Mouse (Mus musculus) adrenal gland (tissue): ENCODE results near the gene Gemin5.
"Not testable (repeated sequence)": the region's sequence is repeated elsewhere in the genome, so short reads cannot be mapped to it uniquely, and the experiment has no call there.

Experiments used
- intact Hi-C: fragments of 180-260 bp; cut with DNase I; formaldehyde crosslinking; loops from one replicate; pipeline ENCODE4 v1.15.1; 2025

The Gemin5 gene

DNA sequence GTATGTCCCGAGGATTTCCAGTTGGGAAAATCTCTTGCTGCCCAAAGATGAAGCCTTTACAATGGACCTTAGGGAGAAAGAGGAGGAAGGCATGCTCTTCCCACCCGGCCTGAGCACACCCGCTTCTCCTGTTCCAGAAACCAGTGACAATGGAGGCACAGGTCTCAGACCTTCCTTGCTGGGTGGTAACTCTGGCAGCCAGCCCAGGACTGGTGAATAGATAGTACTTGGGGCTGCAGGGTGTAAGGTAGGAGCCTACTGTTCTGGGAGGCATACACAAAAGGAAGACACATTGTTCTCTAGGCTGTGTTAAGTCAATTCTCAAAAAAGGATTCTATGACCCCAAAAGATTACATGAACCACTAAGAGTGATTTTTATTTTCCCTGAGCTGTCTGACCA is 47.7 kb downstream of the Gemin5 start:
- intact Hi-C loops: no loop called here

- intact Hi-C loops: loop anchor here (5.0 kb wide), 1 partner anchor 45 kb away; no protein-coding TSS in a partner anchor
Measured at GRCm38 (mm10) chr11:58117044-58117652, 51.2 kb downstream of the Gemin5 start.

DNA sequence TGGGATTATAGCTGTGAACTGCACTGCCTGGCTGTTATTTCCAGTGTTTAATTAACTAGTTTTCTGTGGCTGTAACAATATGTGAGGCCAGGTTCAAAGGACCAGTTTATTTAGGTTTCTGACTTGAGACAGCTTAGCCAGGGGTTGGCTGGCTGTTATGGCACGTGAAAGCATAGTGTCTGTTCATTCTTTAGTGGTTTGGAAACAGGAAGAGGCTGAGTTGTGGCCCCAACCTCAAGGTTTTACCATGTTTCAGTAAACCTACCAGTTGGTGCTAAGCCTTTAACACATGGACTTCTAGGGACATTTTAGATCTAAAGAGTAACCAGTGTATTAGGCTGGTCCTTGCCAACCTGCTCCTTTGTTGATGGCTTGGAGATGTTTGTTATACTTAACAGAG is 51.8 kb downstream of the Gemin5 start:
- intact Hi-C loops: loop anchor here (5.0 kb wide), 1 partner anchor 46 kb away; no protein-coding TSS in a partner anchor

GRCm38 (mm10) chr11:58107664-58108337 is 60.5 kb downstream of the Gemin5 start:
- intact Hi-C loops: no loop called here

DNA sequence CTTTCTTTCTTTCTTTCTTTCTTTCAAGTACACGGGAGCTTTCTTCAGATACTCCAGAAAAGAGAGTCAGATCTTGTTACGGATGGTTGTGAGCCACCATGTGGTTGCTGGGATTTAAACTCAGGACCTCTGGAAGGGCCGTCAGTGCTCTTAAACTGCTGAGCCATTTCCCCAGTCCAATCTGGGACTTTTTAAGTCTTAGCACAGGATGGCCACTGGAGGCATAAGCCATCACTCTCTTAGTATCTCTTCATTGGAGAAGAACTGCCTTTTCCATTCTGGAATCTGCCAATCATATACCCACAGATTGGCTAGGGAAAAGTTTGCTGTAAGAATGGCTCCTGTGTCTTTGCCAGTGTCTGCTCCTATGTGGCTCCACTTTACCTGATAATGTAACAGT is 61.3 kb downstream of the Gemin5 start:
- intact Hi-C loops: no loop called here

GRCm38 (mm10) chr11:58104351-58104791 is 64.0 kb downstream of the Gemin5 start:
- intact Hi-C loops: loop anchor here (5.0 kb wide), 1 partner anchor 63 kb away; the partner anchor contains the start of gene Gemin5

DNA sequence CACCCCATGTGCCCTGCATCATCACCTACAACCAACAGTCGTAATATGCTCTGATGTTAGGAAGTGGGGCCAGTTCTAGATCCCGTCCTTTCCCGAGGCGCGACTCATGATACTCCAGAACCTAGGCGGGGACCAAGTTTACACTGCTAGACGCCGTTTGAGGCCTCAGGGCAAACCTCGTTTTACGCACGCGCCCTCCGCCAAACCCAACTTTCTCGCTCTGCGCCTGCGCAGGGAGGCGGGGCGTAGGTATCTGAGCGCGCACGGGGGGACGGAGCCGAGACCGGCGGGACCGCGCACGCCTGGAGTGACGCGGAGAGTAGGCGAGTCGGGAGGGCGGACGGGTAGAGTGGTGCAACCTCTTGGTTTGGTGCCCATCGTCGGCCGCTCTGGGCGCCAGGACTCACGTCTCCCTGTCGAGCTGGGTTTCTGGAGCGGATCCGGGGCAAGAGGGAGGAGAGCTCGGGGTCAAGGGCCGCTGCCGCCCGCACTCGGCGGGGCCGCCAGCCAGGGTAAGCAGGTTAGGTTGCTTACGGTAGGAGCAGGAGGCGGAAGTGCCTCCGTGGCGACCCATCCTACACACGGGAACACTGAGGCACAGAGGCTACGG is 64.5 kb downstream of the Gemin5 start, which contains the start of gene Cnot8:
Gene Cnot8, plus strand, starts transcription at position 457 of the 610 bp plus-strand sequence.
- intact Hi-C loops: loop anchor here (5.0 kb wide), 1 partner anchor 63 kb away; the partner anchor contains the start of gene Gemin5

DNA sequence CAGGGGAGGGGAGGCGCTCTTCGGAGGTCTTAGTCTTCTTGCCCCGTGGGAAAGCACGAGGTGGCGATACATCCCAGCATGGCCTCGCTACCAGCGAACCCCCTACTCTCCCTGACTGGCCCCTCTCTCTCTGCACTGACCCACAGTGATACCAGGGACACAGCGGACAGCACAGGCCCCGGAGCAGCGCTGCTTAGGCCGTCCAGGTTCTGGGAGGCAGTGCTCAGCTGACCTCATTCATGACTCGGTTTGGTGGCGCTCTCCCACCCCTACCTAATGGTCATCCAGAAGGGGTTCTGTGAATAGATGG is 65.0 kb downstream of the Gemin5 start:
- intact Hi-C loops: loop anchor here (5.0 kb wide), 1 partner anchor 64 kb away; the partner anchor contains the start of gene Gemin5

- intact Hi-C loops: loop anchor here (5.0 kb wide), 1 partner anchor 65 kb away; the partner anchor contains the start of gene Gemin5
Measured at GRCm38 (mm10) chr11:58102581-58103343, 65.6 kb downstream of the Gemin5 start.

GRCm38 (mm10) chr11:58102146-58102545 is 66.2 kb downstream of the Gemin5 start:
- intact Hi-C loops: loop anchor here (5.0 kb wide), 1 partner anchor 65 kb away; the partner anchor contains the start of gene Gemin5

DNA sequence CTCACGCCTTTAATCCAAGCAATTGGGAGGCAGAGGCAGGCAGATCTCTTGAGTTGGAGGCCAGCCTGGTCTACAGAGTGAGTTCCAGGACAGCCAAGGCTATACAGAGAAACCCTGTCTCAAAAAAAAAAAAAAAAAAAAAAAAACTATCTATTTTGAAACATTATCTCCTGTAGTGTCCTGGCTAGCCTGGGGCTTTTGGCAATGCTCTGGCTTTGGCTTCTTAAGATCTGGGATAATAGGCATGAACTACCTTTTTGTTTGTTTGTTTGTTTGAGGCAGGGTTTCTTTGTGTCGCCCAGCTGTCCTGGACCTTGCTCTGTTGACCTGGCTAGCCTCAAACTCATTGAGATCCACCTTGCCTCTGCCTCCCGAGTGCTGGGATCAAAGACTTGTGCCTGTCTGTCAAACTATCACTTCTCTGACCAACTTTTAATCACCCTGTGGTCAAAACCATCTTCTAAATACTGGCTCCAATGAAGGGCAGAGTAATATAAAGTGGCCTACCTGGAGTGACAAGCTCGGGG is 67.1 kb downstream of the Gemin5 start:
- intact Hi-C loops: loop anchor here (5.0 kb wide), 1 partner anchor 66 kb away; the partner anchor contains the start of gene Gemin5

- intact Hi-C loops: loop anchor here (5.0 kb wide), 1 partner anchor 67 kb away; the partner anchor contains the start of gene Gemin5
Measured at GRCm38 (mm10) chr11:58100006-58100405, 68.3 kb downstream of the Gemin5 start.

DNA sequence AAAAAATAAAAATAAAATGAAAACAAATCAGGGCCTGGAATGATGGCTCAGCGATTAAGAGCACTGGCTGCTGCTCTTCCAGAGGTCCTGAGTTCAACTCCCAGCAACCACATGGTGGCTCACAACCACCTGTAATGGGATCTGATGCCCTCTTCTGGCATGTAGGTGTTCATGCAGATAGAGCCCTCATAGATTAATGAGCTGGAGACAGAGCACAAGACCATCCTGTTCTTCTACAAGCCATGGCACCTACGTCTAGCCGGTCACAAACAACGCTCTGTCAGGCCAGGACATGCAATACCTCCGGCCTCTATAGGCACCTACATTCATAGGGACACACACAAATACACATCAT is 70.0 kb downstream of the Gemin5 start:
- intact Hi-C loops: not testable (repeated sequence)

DNA sequence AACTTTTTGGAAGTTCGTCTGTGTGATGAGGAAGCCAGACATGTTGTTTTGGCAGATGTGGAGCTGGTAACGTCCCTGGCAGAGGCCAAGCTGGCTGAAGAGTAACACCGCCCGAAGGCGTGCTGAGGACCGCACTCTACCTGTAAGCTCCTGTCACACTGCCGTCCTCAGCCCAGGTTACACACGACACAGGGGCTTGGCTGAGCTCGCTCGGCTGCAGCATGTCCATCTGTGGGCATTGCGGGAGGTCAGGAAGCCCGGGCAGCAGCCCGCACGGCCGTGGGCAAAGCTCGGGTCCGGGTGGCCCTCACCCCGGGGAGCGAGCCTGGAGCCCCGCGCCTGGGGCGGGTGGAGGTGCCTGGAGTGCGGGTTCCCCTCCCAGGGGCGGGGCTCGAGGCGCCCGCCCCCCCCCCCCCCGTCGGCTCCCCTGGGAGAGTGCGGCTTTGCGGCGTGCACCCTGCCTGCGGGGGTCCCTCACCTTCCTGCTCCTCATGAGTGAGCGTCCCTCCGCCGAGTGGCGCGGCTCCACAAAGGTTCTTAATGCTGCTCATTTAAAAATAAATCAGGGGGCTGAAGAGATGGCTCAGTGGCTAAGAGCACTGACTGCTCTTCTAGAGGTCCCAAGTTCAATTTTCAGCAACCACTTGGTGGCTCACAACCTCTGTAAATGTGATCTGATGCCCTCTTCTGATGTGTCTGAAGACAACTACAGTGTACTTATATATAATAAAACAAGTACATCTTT is 70.5 kb downstream of the Gemin5 start:
- intact Hi-C loops: no loop called here

DNA sequence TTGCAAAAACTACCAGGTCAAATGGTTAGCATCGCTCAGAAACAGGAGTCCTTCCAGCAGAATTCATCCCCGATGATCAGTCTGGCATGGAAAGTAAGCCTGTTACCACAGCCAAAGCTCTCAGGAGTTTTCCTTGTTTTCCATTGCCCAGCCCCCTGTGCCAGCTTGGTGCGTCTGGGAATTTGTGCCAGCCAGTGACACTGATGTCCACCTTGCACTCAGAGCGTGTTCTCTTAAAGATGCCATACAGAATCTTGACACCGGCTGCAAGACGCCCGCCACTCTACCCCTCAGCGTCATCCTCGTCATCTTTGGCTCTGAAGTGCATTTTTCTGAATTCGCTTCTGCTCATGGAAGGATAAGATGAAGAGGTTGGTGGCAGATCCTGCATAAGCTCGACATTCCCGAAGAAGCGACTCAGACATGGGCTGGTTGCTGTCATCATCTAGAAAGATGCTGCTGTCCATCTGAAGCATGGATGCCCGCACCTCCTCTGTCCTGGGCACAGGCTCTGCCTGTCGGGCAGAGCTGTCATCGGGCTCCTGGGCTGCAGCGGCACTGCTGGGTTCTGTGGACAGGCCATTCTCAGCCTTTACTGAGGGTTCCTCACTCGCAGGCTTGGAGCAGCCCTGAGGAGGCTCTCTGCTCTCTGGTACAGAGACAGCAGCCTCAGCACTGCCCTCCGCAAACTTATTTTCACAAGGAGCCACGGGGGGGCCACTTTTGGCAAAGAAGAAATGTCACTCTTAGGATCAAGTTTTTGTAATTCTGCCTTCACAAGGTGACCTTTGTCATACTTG is 71.3 kb downstream of the Gemin5 start:
- intact Hi-C loops: no loop called here

- intact Hi-C loops: no loop called here
Measured at GRCm38 (mm10) chr11:58096160-58096559, 72.2 kb downstream of the Gemin5 start.

DNA sequence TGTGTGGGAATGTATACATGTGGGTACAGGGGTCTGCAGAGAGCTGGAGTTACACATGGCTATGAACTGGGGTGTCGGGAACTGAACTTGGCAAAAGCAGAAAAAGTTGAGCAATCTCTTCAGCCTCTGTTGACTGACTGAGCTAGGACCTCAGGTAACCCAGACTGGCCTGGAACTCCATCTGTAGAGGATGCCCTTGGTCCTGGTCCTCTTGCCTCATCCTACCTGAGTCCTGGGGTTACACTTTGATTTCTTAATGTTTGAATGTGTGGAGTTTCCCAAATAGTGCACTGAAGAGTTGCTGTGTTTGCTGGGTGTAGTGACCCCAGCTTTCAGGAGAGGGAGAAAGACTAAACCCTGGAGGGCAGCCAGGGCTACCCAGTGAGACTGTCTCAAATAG is 72.8 kb downstream of the Gemin5 start:
- intact Hi-C loops: no loop called here

GRCm38 (mm10) chr11:58094766-58095165 is 73.6 kb downstream of the Gemin5 start:
- intact Hi-C loops: no loop called here

- intact Hi-C loops: no loop called here
Measured at GRCm38 (mm10) chr11:58093021-58093528, 75.3 kb downstream of the Gemin5 start, which contains the start of gene Gm12248. TSS of gene Gm12248 (minus strand) at chr11:58093134.
